Mouse (Mus musculus) bone marrow macrophage, adult 2 months (primary cell): ENCODE data around the gene Ranbp3. TPM values are rescaled to one million over a fixed set of nuclear protein-coding genes. Genes with fewer than 3 reads are reported as not detected.
A peak's percentile ranks its signal among the peaks of the same experiment; 100 is the strongest.

Experiments
- H3K27ac ChIP-seq: 2 replicates; pipeline ENCODE4 v1.5.1; 2012; ENCODE audit warnings: low read depth, low read length; ENCODE audit not compliant: insufficient read depth
- H3K4me1 ChIP-seq: 2 replicates; pipeline ENCODE4 v1.6.1; 2012; ENCODE audit warnings: low read length; ENCODE audit not compliant: control insufficient read depth, insufficient read depth
- H3K4me3 ChIP-seq: 2 replicates; pipeline ENCODE4 v1.5.1; 2012; ENCODE audit warnings: mild to moderate bottlenecking, low read length, moderate library complexity; ENCODE audit not compliant: insufficient read depth
- CTCF ChIP-seq: IDR thresholded peaks from 2 replicates; pipeline ENCODE4 v1.5.1; 2012; ENCODE audit warnings: low read depth, mild to moderate bottlenecking, low read length, moderate library complexity
- POLR2A ChIP-seq: IDR thresholded peaks from 2 replicates; pipeline ENCODE4 v1.6.1; 2012; ENCODE audit warnings: mild to moderate bottlenecking, low read depth, low read length, borderline replicate concordance
- polyA plus RNA-seq: library from polyadenylated mRNA; stranded (reverse); fragments of >200 nt; gene quantifications from 2 replicates; pipeline ENCODE4 v1.2.4, GENCODE M21; 2012; ENCODE audit not compliant: missing spikeins, insufficient read depth, insufficient read length

Ranbp3 gene
- polyA plus RNA-seq, 1 experiment, result 36.9 TPM

- TF ChIP-seq CTCF, result no peak
- Histone ChIP-seq H3K27ac (no peak overlapping the region), H3K4me3 (no peak overlapping the region)
Observed at GRCm38 (mm10) chr17:56647546-56647945, 25.5 kb upstream of the Ranbp3 start.

GRCm38 (mm10) chr17:56651801-56652200 lies 21.3 kb upstream of the Ranbp3 start:
- Histone ChIP-seq H3K4me1 (no peaks in the 10 kb centered on the region), H3K27ac (no peak overlapping the region), H3K4me3 (no peak overlapping the region)
- TF ChIP-seq CTCF (no peak), POLR2A (no peak)

More at GRCm38 (mm10) chr17:56647546-56647945, 25.5 kb upstream of the Ranbp3 start:
- no peaks in the 10 kb centered on the region for H3K4me1 ChIP-seq

DNA sequence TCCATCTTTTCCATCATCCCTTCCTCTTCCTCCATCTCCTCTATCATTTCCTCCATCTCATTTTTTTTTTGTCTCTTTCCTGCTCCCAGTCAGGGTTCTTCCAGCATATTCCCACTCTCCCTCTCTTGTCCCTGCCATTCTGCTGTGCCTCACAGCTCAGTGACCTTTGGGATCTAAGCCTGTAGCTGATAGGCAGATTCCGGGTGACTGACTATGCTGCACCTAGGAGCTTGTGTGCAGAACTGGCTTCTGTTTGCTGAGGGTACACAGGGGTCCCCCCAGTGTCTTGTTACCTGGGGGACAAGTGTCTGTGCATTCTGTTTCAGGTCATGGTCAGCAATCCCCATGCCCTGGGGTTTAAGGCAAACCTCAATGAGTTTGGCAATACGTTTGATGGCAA lies 18.3 kb upstream of the Ranbp3 start:
- TF ChIP-seq POLR2A (no peak), CTCF (no peak)
- Histone ChIP-seq H3K4me3 (no peak overlapping the region), H3K27ac (no peak overlapping the region), H3K4me1 (no peaks in the 10 kb centered on the region)

DNA sequence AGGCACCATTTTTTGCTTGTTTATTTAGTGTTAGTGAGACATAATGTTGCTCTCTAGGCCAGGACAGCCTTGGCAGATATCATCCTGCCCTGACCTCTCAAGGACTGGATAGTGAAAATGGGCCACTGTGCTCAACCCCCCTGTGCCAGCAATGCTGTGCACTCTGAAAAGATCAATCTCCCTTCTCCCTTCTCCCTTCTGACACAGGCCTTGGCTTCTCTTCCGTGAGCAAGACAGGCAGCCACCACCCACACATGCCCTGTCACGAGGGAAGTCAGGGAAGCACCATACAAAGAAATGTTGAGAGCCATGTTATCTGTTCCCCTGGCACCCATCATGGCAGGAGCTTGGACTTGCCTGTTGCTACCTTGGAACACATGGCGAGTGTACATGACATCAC lies 17.8 kb upstream of the Ranbp3 start:
- Histone ChIP-seq H3K4me3 (no peak overlapping the region), H3K4me1 (no peaks in the 10 kb centered on the region), H3K27ac (no peak overlapping the region)
- TF ChIP-seq POLR2A (no peak), CTCF (no peak)

- Histone ChIP-seq H3K4me1 (no peaks in the 10 kb centered on the region), H3K4me3 (no peak overlapping the region), H3K27ac (no peak overlapping the region)
- TF ChIP-seq POLR2A (no peak), CTCF (no peak)
Observed at GRCm38 (mm10) chr17:56656171-56656570, 16.9 kb upstream of the Ranbp3 start.

- no peak for TF ChIP-seq POLR2A
- no peak for TF ChIP-seq CTCF
- Histone ChIP-seq H3K4me1 (peaks cover 7% of the 10 kb centered on the region), H3K4me3 (no peak overlapping the region), H3K27ac (no peak overlapping the region)
Observed at GRCm38 (mm10) chr17:56663659-56664058, 9.4 kb upstream of the Ranbp3 start.

DNA sequence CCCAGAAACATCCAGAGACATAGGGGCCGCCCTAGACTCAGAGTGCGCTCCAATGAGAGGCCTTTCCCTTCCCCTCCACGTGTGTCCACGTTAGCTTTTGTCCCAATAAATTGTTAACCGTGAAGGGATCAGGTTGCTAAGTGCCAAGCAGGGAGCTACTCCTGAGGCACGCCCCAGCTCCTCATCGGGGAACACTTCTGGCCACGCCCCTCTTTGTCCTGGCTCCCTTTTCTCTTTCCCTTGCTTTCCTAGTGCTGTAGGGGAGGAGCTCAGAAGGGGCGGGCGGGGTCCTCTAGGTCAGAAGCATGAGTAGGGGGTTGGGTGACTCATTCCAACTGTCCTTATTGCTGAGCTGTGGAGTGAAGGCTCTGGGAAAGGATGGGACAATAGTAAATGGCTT lies 8.8 kb upstream of the Ranbp3 start:
- TF ChIP-seq POLR2A (no peak), CTCF (no peak)
- H3K4me1 ChIP-seq, result peaks cover 7% of the 10 kb centered on the region
- H3K4me3 ChIP-seq, result no peak overlapping the region
- H3K27ac ChIP-seq, result no peak overlapping the region

DNA sequence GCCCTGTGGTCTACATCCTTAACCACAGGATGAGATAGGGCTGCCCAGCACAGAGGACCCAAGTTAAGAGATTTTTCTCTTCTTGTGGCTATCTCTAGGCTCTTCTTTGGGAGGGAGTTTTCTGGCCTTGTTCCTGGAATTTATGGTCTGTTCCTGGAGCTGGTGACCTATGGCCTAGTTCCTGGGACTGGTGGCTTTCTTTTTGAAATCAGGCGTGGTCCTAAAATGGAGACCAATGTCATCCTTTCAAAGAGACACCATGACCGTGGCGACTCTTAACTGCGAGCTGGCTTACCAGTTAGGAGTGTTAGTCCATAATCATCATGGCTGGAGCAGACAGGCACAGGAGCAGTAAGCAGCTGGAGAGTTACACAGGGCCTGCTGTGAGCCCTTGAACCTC lies 6.7 kb upstream of the Ranbp3 start:
- peaks cover 7% of the 10 kb centered on the region for H3K4me1 ChIP-seq
- no peak overlapping the region for H3K27ac ChIP-seq
- no peak overlapping the region for H3K4me3 ChIP-seq
- TF ChIP-seq POLR2A, result no peak
- no peak for TF ChIP-seq CTCF

- Histone ChIP-seq H3K4me1 (peaks cover 7% of the 10 kb centered on the region), H3K27ac (no peak overlapping the region), H3K4me3 (no peak overlapping the region)
- TF ChIP-seq CTCF (no peak), POLR2A (no peak)
Observed at GRCm38 (mm10) chr17:56667591-56667990, 5.5 kb upstream of the Ranbp3 start.

- H3K27ac ChIP-seq, result no peak overlapping the region
- TF ChIP-seq POLR2A, result no peak
- TF ChIP-seq CTCF, result peak; percentile 97
- peak overlapping the region; percentile 60 for H3K4me3 ChIP-seq
- peaks cover 7% of the 10 kb centered on the region for H3K4me1 ChIP-seq
Observed at GRCm38 (mm10) chr17:56668384-56669144, 4.5 kb upstream of the Ranbp3 start.

DNA sequence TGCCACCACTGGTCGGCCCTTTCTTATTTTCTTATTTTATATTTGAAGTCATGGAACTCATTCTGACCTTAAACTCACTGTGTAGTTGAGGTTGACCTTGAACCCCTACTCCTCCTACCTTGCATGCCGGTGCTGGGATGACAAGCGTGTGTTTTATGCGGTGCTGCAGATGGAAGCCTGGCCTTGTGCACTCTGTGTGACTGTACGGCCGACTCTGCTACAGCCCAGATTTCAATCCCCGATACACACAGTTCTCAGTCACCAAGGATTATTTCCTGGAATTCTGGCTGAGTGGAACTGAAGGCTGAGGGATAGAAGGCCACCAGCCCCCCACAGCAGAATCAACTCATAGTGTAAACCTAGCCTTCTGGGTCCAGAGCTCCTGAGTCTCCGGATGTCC lies 3.3 kb upstream of the Ranbp3 start:
- Histone ChIP-seq H3K4me1 (peaks cover 10% of the 10 kb centered on the region), H3K4me3 (no peak overlapping the region), H3K27ac (no peak overlapping the region)
- TF ChIP-seq CTCF, result no peak
- TF ChIP-seq POLR2A, result no peak
